Mouse (Mus musculus) gastrocnemius, postnatal 10 days (tissue): ENCODE data around the gene Csf3. TPM values are rescaled to one million over a fixed set of nuclear protein-coding genes. Genes with fewer than 3 reads are reported as not detected.
"Not testable (repeated sequence)": the region's sequence is repeated elsewhere in the genome, so short reads cannot be mapped to it uniquely, and the experiment has no call there.

Experiments
- DNase-seq: peaks from one replicate; pipeline ENCODE4 v3.0.0; 2021; ENCODE audit warnings: mixed read lengths
- long read RNA-seq, 2 experiments: library from polyadenylated mRNA; stranded (forward); transcript quantifications; one replicate each; pipeline ENCODE4 v2.0.0; 2021
- total RNA-seq, 2 experiments: library from RNA; stranded (reverse); gene quantifications; 2 replicates each; pipeline ENCODE4 v1.2.3; 2021

Csf3 gene
- total RNA-seq, result not detected
- long read RNA-seq, experiment 1, result 0 reads
- long read RNA-seq, experiment 2, result 0 reads

GRCm38 (mm10) chr11:98701213-98701670 lies at the start of gene Csf3:
TSS of gene Csf3 (plus strand) at chr11:98701263.
- DNase-seq, result no peak

DNA sequence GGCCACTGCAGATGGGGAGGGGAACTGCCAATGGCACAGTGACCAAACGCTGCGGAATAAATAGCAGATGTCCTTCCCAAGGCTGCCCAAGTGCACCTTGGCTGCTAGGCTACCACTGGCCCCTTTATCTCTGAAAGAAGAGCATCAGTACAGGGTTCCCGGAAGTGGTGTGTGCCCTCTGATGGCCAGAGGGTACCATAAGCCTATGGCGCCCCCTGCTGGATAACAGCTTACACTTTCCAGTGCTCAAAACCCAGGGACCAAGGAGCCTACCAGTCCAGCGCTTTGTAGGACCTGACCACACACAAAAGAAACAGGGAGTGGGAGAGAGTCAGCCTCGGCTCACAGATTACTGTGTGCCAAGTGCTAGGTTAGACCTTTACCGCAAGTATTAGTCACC lies 46.0 kb upstream of the Csf3 start:
- peak; percentile 57 for DNase-seq

- DNase-seq, result no peak
Measured at GRCm38 (mm10) chr11:98660517-98660916, 40.5 kb upstream of the Csf3 start.

DNA sequence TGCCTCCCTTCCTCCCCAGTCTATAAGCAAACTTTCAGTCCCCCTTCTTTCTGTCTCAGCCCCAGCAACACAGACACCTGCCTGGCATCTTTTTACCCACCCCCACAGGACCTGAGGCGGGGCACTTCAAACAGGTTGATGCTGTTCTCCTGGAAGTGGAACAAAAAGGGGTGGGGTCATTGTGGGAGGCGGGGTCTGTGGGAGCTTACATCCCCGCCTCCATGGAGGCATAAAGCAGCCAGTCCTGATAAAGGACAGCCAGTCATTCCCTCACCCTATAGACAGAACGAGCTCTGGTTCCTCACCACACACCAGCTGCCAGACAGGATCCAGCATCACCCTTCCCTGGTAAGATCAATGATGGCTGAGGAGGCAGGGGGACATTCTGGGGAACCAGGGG lies 37.0 kb upstream of the Csf3 start, which contains the start of gene Gsdma:
Gene Gsdma, plus strand, starts transcription at position 261 of the 400 bp plus-strand sequence.
- DNase-seq, result no peak

GRCm38 (mm10) chr11:98668984-98669383 lies 32.1 kb upstream of the Csf3 start:
- no peak for DNase-seq

GRCm38 (mm10) chr11:98671284-98671815 lies 29.7 kb upstream of the Csf3 start:
- no peak for DNase-seq

DNA sequence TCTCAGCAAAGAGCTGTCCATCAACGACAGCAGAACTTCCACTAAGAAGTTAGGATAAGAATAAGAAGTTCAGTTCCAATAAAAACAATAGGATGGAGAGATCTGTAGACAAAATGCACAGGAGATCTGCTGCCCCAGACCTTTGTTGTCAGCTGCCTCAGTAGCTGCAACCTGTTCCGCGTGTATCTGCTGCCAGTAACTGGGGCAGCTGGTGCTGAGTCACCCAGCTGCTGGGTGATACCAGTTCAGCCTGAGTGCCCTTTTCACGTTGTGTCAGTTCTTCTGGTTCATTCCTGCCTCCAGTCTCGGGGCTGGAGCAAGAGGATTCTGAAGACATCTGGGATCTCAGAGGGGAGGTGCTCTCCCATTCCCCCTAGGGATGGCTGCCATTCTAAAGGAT lies 29.2 kb upstream of the Csf3 start:
- DNase-seq, result no peak

DNA sequence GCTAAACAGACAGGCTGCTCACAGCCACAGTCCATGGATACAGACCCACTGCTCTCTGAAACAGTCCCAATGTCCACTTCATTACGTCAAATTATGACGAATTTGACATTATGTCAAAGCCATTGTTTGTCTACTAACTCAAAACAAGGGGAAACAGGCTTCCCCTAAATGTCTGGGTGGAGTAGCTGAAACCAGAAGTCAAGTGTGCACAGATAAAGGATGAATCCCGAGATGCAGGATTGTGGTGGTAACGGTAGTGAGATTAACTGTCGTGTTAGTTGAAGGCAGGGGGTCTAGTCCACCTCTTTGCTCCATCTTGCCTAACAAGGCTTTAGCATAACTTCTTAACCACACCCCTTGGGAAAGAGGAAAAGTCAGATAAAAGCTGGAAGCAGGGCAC lies 28.6 kb upstream of the Csf3 start:
- DNase-seq, result no peak

DNA sequence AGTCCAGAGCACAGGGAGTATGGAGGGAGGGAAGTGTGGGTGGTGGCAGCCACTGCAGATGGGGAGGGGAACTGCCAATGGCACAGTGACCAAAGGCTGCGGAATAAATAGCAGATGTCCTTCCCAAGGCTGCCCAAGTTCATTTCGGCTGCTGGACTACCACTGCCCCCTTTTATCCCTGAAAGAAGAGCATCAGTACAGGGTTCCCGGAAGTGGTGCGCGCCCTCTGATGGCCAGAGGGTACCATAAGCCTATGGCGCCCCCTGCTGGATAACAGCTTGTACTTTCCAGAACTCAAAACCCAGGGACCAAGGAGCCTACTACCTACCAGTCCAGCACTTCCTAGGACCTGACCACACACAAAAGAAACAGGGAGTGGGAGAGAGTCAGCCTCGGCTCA lies 27.9 kb upstream of the Csf3 start:
- peak; percentile 52 for DNase-seq

GRCm38 (mm10) chr11:98675829-98676363 lies 25.2 kb upstream of the Csf3 start:
- DNase-seq, result no peak

- DNase-seq, result no peak
Measured at GRCm38 (mm10) chr11:98680023-98680422, 21.0 kb upstream of the Csf3 start.

DNA sequence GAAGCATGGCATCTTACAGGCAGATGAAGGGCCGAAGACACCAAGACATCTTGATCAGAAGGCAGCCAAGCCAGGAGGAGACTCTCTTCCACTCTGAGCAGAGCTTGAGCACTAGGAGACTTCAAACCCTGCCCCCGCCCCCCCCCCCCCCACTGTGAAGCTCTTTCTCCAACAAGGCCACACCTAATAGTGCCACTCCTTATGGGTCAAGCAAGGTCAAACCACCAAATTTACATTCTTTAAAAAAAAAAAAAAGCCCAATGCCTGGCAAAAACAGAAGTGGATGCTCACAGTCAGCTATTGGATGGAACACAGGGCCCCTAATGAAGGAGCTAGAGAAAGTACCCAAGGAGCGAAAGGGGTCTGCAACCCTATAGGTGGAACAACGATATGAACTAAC lies 20.5 kb upstream of the Csf3 start:
- not testable (repeated sequence) for DNase-seq

- no peak for DNase-seq
Measured at GRCm38 (mm10) chr11:98681186-98681585, 19.9 kb upstream of the Csf3 start.

GRCm38 (mm10) chr11:98681786-98682745 lies 19.0 kb upstream of the Csf3 start, which contains the start of gene Psmd3:
TSS of gene Psmd3 (plus strand) at chr11:98682554.
- peak; percentile 91 for DNase-seq

DNA sequence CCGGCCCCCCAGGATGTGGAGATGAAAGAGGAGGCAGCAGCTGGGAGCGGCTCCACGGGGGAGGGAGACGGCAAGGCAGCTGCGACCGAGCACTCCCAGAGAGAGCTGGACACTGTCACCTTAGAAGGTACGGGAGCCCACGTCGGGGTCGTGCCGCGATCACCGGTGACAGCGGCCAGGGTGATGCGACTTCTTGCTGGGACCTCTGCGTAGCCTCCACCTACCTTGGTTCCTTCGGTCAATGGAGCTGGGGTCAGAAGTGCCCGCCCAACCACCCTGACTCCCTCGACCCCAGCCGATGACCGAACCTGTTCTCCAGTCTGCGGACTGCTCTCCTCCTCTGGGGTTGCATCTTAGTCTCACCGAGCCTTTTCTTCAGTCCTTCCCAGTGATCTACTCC lies 18.3 kb upstream of the Csf3 start:
- DNase-seq, result no peak

GRCm38 (mm10) chr11:98685642-98686041 lies 15.4 kb upstream of the Csf3 start:
- DNase-seq, result no peak

DNA sequence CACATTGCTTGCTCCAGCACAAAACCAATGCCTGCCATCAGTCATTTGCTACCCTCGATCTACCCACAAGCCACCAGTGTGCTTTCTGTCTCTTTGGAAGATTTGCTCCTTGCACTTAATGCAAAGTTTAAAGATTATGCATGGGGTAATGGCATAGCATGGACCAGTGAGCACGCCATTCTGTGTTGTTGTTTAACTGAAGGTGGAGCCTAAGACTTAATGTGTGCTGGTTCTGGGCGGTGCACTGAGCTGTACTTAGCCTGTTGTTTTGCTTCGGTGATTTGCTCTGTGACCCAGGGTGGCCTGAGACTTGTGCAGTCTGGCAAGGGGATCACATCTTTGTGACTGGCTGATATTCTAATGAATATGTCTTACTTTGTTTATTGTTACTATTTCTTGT lies 14.1 kb upstream of the Csf3 start:
- no peak for DNase-seq

DNA sequence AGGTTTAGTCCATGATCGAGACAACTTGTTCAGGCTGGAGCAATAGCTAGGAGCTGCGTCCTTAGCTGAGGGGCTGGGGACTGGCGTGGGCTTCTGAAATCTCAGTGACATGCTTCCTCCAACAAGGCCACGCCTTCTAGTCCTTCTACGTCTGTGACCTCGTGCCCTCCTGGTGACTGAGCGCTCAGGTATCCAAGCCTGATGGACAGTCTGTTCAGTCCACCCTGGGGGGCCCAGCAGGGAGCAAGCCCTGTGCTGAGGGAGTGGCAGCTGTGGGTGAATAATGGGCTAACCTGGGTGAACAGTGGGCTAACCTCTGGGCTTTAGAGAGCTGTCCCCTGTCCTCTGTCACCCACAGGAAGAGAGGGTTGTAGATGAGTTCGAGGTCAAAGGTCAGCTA lies 13.1 kb upstream of the Csf3 start:
- no peak for DNase-seq

DNA sequence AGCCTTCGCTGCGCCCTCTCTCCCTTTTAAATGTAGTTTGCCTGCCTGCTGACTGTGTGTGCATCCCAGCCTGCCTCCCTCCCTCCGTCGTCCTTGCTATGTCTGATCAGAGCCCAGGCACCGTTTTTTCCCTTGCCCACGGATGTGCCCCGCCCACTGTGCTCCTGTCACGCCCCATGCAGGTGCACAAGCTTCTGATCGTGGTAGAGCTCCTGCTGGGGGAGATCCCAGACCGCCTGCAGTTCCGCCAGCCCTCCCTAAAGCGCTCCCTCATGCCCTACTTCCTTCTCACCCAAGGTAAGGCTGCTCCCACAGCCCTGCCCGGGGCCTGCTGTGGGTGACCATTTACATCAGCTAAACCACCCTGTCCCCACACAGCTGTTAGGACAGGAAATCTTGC lies 7.9 kb upstream of the Csf3 start:
- DNase-seq, result no peak

DNA sequence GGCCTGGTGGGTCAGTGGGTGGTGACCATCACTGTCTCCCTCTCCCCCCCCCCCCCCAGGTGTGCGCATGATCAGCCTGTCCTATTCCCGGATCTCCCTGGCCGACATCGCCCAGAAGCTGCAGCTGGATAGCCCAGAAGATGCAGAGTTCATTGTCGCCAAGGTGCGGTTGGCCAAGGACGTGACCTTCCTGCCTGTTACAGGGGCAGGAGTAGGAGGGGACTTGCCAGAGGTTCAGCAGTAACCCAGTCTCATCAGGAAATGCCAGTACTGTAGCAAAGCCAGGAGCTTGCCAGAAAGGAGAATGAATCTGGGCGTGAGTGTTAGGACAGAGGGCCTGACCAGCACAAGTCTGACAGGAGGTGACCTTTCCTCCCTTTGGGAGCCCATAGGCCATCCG lies 7.3 kb upstream of the Csf3 start:
- no peak for DNase-seq

DNA sequence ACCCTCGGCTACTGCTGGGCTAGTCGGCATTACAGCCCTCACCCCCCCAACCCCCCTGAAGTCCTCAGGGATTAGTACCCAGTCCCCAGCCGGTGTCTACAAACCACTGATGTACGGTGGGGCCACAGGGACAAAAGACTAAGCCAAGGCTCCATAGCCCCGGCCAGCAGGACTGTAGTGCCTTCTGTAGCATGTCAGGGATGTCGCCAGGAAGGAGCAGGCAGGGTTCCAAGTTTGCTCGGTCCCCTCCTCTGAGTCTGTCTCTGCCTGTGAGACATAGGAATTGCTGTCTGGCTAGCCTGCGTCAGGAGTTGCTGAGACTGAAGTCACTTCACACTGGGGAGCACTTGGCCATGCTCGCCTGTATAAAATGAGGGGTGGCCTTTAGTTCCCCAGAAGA lies 6.8 kb upstream of the Csf3 start:
- no peak for DNase-seq

DNA sequence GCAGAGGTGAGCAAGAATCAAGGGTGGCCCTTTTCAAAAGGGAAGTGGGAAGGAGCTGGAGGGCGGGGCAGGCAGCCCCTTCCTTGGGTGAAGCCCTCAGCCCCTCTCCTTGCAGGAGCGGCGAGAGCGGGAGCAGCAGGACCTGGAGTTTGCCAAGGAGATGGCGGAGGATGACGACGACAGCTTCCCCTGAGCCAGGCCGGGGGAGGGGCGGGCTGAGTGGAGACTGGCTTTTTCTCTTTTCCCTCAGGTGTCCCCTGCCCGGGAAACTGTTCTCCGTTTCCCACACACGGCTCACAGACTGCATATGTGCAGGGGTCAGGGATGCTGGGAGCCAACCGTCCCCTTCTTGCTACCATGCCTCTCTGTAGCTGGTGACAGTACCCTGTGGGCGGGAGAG lies 5.7 kb upstream of the Csf3 start:
- no peak for DNase-seq
